Mouse (Mus musculus) forebrain, embryonic 12.5 days (tissue): ENCODE data around the gene Crb2. TPM values are rescaled to one million over a fixed set of nuclear protein-coding genes. Genes with fewer than 3 reads are reported as not detected.

ENCODE experiments used
- ATAC-seq: fragments of 200-750 bp; cut with Nextera tagmentation; 2 replicates; pipeline ENCODE4 v1.8.0; 2017; ENCODE audit warnings: moderate TSS enrichment; ENCODE audit not compliant: low FRiP score
- H3K27ac ChIP-seq: fragments of 300-500 bp; sonication (generic); 2 replicates; pipeline ENCODE4 v1.5.1; 2016; ENCODE audit warnings: mild to moderate bottlenecking
- H3K27me3 ChIP-seq: fragments of 300-500 bp; sonication (generic); 2 replicates; pipeline ENCODE4 v1.6.1; 2016; ENCODE audit warnings: mild to moderate bottlenecking
- H3K36me3 ChIP-seq: fragments of 300-500 bp; sonication (generic); replicated peaks from 2 replicates; pipeline ENCODE4 v1.6.1; 2016; ENCODE audit warnings: mild to moderate bottlenecking
- H3K4me1 ChIP-seq: fragments of 300-500 bp; sonication (generic); 2 replicates; pipeline ENCODE4 v1.6.1; 2016
- H3K4me2 ChIP-seq: fragments of 300-500 bp; sonication (generic); 2 replicates; pipeline ENCODE4 v1.6.1; 2016; ENCODE audit warnings: mild to moderate bottlenecking, moderate library complexity
- H3K4me3 ChIP-seq: fragments of 300-500 bp; sonication (generic); replicated peaks from 2 replicates; pipeline ENCODE4 v1.5.1; 2016; ENCODE audit warnings: mild to moderate bottlenecking
- H3K9ac ChIP-seq: fragments of 300-500 bp; sonication (generic); 2 replicates; pipeline ENCODE4 v1.6.1; 2016; ENCODE audit warnings: mild to moderate bottlenecking
- H3K9me3 ChIP-seq: fragments of 300-500 bp; sonication (generic); 2 replicates; pipeline ENCODE4 v1.6.1; 2016
- WGBS: fragments of 180-500 bp; shearing (Covaris S2); methylation state at CpG from one replicate; pipeline ENCODE4 v1.1.7; 2016; 5-methylcytosine and 5-hydroxymethylcytosine counted together
- polyA plus RNA-seq: library from polyadenylated mRNA; unstranded; fragments of >200 nt; fragmentation: Nextera tagmentation; extraction: Ambion mirVana; gene quantifications from 2 replicates; pipeline ENCODE4 v1.2.1, GENCODE M21; 2016

The Crb2 gene
- polyA plus RNA-seq, 1 experiment from 2014 or later = 24.9 TPM

DNA sequence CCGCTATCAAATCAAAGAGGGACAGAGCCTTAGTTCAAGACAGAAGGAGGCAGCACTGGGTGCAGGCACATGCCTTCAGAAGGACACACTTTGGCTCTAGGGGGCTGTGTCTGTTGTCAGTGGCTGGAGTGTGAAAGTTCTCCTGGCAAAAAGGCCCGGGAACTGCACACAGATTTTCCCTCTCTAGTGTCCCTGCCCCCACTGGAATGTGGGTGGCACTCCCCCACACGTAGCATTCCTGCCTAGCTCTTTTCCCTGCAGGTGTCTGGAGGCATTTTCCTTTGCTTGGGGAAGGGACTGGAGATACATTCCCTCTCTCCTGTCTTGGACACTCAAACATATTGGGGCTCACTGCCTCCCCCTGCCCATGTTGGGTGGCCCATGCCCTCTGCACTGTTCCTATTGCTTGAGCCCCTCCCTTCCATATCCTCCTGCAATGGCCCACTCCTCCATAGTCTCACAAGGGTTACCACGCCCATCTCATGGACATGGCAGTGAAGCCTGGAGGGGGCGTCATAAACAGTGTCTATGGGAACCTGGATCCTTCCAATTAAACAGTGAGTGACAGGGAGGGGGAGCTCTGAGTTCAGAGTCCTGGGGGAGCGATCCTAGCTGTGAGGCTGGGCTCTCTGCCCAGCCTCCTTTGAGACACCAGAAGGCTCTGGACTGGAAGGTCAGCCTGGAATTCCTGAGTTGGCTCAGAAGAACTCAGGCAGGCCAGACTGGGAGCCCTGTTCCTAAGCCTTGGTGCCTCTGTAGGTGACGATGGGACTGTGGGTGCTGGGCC is 12.3 kb downstream of the Crb2 start:
- peaks cover 4% of the 10 kb centered on the region; the same call in 1 of the 2 replicates for H3K27me3 ChIP-seq
- 77% methylated on average over 7 of the region's 7 CpGs for WGBS
- H3K27ac ChIP-seq = 0 out of 2 replicates have a peak overlapping the region, but pooled peaks have one; percentile 13
- peaks cover 15% of the 10 kb centered on the region; the same call in 1 of the 2 replicates for H3K4me1 ChIP-seq
- no peak; the same call in 1 of the 2 replicates for ATAC-seq
- no peak overlapping the region for H3K4me2 ChIP-seq
- H3K36me3 ChIP-seq = peaks cover 91% of the 10 kb centered on the region
- no peak overlapping the region for H3K4me3 ChIP-seq
- H3K9ac ChIP-seq = no peak overlapping the region
- H3K9me3 ChIP-seq = no peaks in the 10 kb centered on the region

DNA sequence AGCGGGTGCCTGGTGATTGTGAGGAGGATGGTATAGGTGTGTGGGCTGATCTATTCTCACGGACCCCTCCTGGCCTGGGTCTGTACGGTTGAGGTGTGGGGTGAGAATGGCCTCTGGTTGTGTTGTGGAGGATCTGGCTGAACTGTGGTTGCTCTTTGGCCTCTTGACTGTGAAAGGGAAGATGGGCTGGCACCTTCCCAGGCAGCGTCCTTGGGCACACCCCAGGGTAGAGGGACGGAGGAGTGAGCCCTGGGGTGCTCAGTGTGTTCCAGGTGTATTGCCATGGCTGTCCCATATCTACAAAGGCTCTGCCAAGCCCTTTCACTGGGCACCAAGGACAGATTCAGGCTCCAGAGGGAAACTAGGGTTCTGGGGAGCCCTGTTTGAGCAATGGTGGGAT is 13.0 kb downstream of the Crb2 start:
- ATAC-seq = no peak
- H3K9me3 ChIP-seq = no peaks in the 10 kb centered on the region
- 88% methylated on average over 5 of the region's 5 CpGs for WGBS
- H3K4me3 ChIP-seq = no peak overlapping the region
- H3K9ac ChIP-seq = no peak overlapping the region
- H3K27ac ChIP-seq = no peak overlapping the region
- peaks cover 88% of the 10 kb centered on the region for H3K36me3 ChIP-seq
- no peak overlapping the region for H3K4me2 ChIP-seq
- H3K27me3 ChIP-seq = peaks cover 7% of the 10 kb centered on the region; the same call in 1 of the 2 replicates
- H3K4me1 ChIP-seq = peaks cover 15% of the 10 kb centered on the region; the same call in 1 of the 2 replicates

DNA sequence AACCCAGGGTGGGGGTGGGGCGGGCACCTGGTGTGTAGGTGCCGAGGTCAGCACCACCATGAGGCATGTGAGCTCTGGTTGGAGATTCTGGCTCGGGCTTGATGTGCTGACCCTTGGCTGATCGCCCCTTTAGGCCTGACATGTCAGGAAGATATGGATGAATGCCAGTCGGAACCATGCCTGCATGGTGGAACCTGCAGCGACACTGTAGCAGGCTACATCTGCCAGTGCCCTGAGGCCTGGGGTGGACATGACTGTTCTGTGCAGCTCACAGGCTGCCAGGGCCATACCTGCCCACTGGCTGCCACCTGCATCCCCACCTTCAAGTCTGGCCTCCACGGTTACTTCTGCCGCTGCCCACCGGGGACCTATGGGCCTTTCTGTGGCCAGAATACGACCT is 13.9 kb downstream of the Crb2 start:
- H3K9me3 ChIP-seq = no peaks in the 10 kb centered on the region
- no peak overlapping the region for H3K27ac ChIP-seq
- peaks cover 7% of the 10 kb centered on the region; the same call in 1 of the 2 replicates for H3K27me3 ChIP-seq
- ATAC-seq = no peak
- H3K4me1 ChIP-seq = peaks cover 13% of the 10 kb centered on the region; the same call in 1 of the 2 replicates
- peaks cover 88% of the 10 kb centered on the region for H3K36me3 ChIP-seq
- no peak overlapping the region for H3K4me2 ChIP-seq
- no peak overlapping the region for H3K9ac ChIP-seq
- H3K4me3 ChIP-seq = no peak overlapping the region
- WGBS = 90% methylated on average over 9 of the region's 10 CpGs

DNA sequence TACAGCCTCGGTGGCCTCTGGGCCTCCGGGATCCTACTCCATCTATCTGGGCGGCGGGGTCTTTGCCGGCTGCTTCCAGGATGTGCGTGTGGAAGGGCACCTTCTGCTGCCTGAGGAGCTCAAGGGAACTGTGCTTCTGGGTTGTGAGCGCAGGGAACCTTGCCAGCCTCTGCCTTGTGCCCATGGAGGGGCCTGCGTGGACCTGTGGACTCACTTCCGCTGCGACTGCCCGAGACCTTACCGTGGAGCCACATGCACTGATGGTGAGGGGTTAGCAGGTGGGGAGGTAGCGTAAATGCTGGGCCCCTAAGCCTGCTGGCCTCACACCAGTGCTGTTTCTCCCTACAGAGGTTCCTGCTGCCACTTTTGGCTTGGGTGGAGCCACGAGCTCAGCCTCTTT is 14.7 kb downstream of the Crb2 start:
- 95% methylated on average over 14 of the region's 14 CpGs for WGBS
- ATAC-seq = no peak
- H3K27ac ChIP-seq = no peak overlapping the region
- H3K4me1 ChIP-seq = peaks cover 13% of the 10 kb centered on the region; the same call in 1 of the 2 replicates
- no peaks in the 10 kb centered on the region for H3K9me3 ChIP-seq
- H3K36me3 ChIP-seq = peaks cover 88% of the 10 kb centered on the region
- H3K9ac ChIP-seq = no peak overlapping the region
- H3K4me2 ChIP-seq = no peak overlapping the region
- no peak overlapping the region for H3K4me3 ChIP-seq
- H3K27me3 ChIP-seq = peaks cover 7% of the 10 kb centered on the region; the same call in 1 of the 2 replicates

- H3K36me3 ChIP-seq = peaks cover 89% of the 10 kb centered on the region
- peaks cover 11% of the 10 kb centered on the region; the same call in 1 of the 2 replicates for H3K4me1 ChIP-seq
- no peak overlapping the region for H3K4me2 ChIP-seq
- H3K4me3 ChIP-seq = no peak overlapping the region
- no peak overlapping the region for H3K27ac ChIP-seq
- H3K27me3 ChIP-seq = peaks cover 7% of the 10 kb centered on the region; the same call in 1 of the 2 replicates
- H3K9me3 ChIP-seq = no peaks in the 10 kb centered on the region
- ATAC-seq = no peak
- H3K9ac ChIP-seq = no peak overlapping the region
- WGBS = 96% methylated on average over 4 of the region's 4 CpGs
Observed at GRCm38 (mm10) chr2:37791340-37791739, 15.3 kb downstream of the Crb2 start.

GRCm38 (mm10) chr2:37796021-37796420 is 20.0 kb downstream of the Crb2 start:
- Histone ChIP-seq H3K27ac (no peak overlapping the region), H3K9ac (no peak overlapping the region), H3K36me3 (peaks cover 76% of the 10 kb centered on the region), H3K4me2 (no peak overlapping the region), H3K4me3 (no peak overlapping the region), H3K9me3 (no peaks in the 10 kb centered on the region), H3K4me1 (peaks cover 14% of the 10 kb centered on the region), H3K27me3 (0 out of 2 replicates have a peak, but pooled peaks cover 2% of the 10 kb centered on the region)
- no peak for ATAC-seq
- 79% methylated on average over 1 of the region's 1 CpGs for WGBS

DNA sequence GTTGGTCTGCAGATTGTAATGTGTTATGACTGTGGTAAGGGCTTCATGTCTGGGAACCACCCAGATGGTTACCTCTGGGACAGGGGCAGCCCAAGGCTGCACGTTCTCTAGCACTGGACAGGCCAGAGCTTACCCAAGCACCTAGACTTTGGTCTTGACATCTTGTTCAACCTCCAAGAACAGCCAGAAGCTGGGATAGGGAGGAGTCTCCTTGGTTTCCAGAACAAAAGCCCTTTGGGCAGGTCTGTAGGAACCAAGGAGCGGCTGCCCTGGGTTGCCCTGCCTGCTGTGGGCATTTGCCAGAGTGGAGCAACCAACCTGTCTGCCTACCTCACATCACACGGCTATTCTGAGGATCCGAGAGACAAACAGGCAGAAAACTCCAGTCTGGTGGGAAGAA is 21.0 kb downstream of the Crb2 start:
- ATAC-seq = no peak
- H3K4me2 ChIP-seq = no peak overlapping the region
- no peak overlapping the region for H3K4me3 ChIP-seq
- H3K9me3 ChIP-seq = no peaks in the 10 kb centered on the region
- H3K27me3 ChIP-seq = 0 out of 2 replicates have a peak, but pooled peaks cover 2% of the 10 kb centered on the region
- H3K9ac ChIP-seq = no peak overlapping the region
- H3K36me3 ChIP-seq = peaks cover 70% of the 10 kb centered on the region
- 0 out of 2 replicates have a peak overlapping the region, but pooled peaks have one; percentile 10 for H3K27ac ChIP-seq
- WGBS = 87% methylated on average over 4 of the region's 4 CpGs
- peaks cover 16% of the 10 kb centered on the region for H3K4me1 ChIP-seq

DNA sequence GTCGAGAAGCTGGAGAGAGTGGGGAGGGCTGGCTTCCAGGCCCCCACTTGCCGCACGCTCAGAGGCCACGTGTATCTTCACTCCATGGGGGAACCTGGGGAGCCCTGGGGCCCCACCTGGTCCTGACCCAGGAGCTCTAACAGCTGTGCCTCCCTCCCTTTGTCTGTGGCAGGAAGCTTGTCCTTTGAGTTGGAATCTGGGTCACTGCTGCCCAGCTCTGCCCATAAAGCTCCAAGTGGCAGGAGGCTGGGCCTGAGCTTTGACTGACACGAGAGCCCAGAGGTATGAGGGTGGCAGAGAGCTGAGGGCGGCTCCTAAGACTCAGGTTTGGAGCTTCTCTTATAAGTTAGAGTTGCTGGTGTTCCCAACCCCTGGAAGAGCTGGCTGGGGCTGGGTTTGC is 23.1 kb downstream of the Crb2 start:
- Histone ChIP-seq H3K4me3 (no peak overlapping the region), H3K27me3 (no peaks in the 10 kb centered on the region), H3K9ac (no peak overlapping the region), H3K36me3 (peaks cover 53% of the 10 kb centered on the region), H3K4me1 (peaks cover 22% of the 10 kb centered on the region), H3K9me3 (no peaks in the 10 kb centered on the region), H3K4me2 (no peak overlapping the region), H3K27ac (peak overlapping the region; percentile 32; the same call in 1 of the 2 replicates)
- WGBS = 58% methylated on average over 6 of the region's 6 CpGs
- ATAC-seq = no peak

DNA sequence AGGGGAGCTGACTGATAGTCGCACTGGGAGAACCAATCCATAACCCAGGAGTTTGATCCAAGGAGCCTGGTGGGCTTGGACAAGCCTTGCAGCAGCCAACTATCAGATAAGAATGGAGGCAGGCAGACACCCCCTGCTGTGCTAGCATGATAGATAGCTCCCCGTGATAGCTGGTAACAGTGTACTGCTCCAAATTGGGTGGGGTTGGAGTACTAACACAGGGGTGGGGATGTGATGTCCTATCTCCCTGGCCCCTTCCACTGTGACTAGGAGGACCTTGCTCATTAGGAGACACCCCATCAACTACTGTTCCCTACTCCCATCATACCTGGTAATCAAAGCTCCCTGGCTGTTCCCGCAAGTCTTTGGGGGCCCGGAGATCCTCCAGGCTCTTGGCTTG is 25.6 kb downstream of the Crb2 start:
- 81% methylated on average over 4 of the region's 4 CpGs for WGBS
- ATAC-seq = no peak
- Histone ChIP-seq H3K4me1 (peaks cover 22% of the 10 kb centered on the region), H3K27ac (0 out of 2 replicates have a peak overlapping the region, but pooled peaks have one; percentile 69), H3K36me3 (peaks cover 37% of the 10 kb centered on the region), H3K27me3 (no peaks in the 10 kb centered on the region), H3K9me3 (no peaks in the 10 kb centered on the region), H3K9ac (no peak overlapping the region), H3K4me2 (no peak overlapping the region), H3K4me3 (no peak overlapping the region)

- ATAC-seq = peak; percentile 83
- Histone ChIP-seq H3K4me3 (no peak overlapping the region), H3K9me3 (no peaks in the 10 kb centered on the region), H3K36me3 (peaks cover 27% of the 10 kb centered on the region), H3K27me3 (no peaks in the 10 kb centered on the region), H3K4me1 (peaks cover 22% of the 10 kb centered on the region), H3K4me2 (no peak overlapping the region), H3K27ac (no peak overlapping the region), H3K9ac (no peak overlapping the region)
- 42% methylated on average over 4 of the region's 4 CpGs for WGBS
Observed at GRCm38 (mm10) chr2:37802610-37803212, 26.7 kb downstream of the Crb2 start.

DNA sequence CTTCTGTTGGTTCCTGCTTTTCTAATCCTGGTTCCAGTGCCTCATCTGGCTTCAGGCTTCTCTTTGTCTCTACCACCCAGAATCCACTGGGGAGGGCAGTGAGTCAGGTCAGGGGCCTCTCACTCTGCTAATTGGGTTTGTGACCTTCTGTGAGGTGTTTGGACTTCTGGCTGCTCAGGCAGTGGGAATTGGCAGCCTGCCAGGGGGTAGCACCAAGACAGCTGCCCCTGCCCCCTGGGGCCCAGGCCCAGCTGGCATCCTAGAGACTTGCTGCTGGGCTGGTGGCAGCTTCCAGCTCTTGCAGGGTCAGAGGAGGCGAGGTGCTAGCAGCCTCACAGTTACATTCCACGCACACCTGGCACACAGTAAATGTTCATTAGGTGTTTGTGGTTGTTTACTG is 35.6 kb downstream of the Crb2 start:
- no peak overlapping the region for H3K9ac ChIP-seq
- peaks cover 8% of the 10 kb centered on the region for H3K4me1 ChIP-seq
- H3K36me3 ChIP-seq = peaks cover 3% of the 10 kb centered on the region; the same call in 1 of the 2 replicates
- H3K9me3 ChIP-seq = no peaks in the 10 kb centered on the region
- H3K4me2 ChIP-seq = no peak overlapping the region
- peak overlapping the region; percentile 53; the same call in 1 of the 2 replicates for H3K27ac ChIP-seq
- no peak overlapping the region for H3K4me3 ChIP-seq
- ATAC-seq = no peak
- peaks cover 4% of the 10 kb centered on the region; the same call in 1 of the 2 replicates for H3K27me3 ChIP-seq
- 67% methylated on average over 2 of the region's 2 CpGs for WGBS

- no peak for ATAC-seq
- Histone ChIP-seq H3K27me3 (peaks cover 4% of the 10 kb centered on the region; the same call in 1 of the 2 replicates), H3K4me1 (peaks cover 14% of the 10 kb centered on the region), H3K4me2 (no peak overlapping the region), H3K27ac (no peak overlapping the region), H3K9ac (no peak overlapping the region), H3K9me3 (no peaks in the 10 kb centered on the region), H3K36me3 (peaks cover 3% of the 10 kb centered on the region; the same call in 1 of the 2 replicates), H3K4me3 (no peak overlapping the region)
- WGBS = 88% methylated on average over 5 of the region's 5 CpGs
Observed at GRCm38 (mm10) chr2:37812401-37812800, 36.4 kb downstream of the Crb2 start.
